In the genomic region with DNA sequence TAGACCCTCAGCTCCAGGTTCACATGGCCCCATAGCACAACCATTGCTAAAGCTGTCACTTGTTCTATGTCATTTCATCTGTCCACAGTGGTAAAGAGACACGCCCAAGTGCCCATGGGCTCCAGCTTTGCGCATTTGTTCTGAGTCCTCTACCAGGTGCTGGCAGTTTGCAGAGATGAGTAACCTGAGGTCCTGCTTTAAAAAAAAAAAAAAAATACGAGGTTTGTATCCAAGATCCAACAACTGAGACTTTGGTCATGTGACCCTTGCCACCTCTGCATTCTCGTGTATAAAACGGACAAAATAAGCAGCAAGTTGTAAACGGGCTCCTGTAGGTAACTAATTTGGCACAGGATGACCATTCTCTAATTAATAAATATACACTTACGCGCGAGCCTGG, we compare ENCODE assay signal across 8 mouse cellular contexts.
A peak's percentile ranks its signal among the peaks of the same experiment; 100 is the strongest.
DNase-seq lines count a peak whose midpoint lies in the region; ATAC-seq and TF ChIP-seq lines count a peak whose summit lies in the region.

No protein-coding gene starts in this region.

- ATAC-seq in kidney, embryonic 14.5 days (ENCODE audit: low FRiP score, low TSS enrichment) = no peak
- ATAC-seq in kidney, embryonic 16.5 days (ENCODE audit: low FRiP score, low TSS enrichment) = no peak
- no peak for ATAC-seq in midbrain, postnatal 0 days (ENCODE audit: low FRiP score)

- no peak for DNase-seq in kidney, postnatal 4 days
- no peak for DNase-seq in midbrain, postnatal 0 days (ENCODE audit: low spot score)
- DNase-seq in urinary bladder, postnatal 10 days (ENCODE audit: low spot score) = no peak
- no peak for DNase-seq in cerebellum, postnatal 4 days (ENCODE audit: low spot score in 2 of 2)
- no peak for DNase-seq in thymus, adult 18-20 months

- H3K9ac ChIP-seq in kidney, embryonic 14.5 days (ENCODE audit: low read depth, low read length) = peak overlapping the region; percentile 42; the same call in 1 of the 2 replicates
- H3K9ac ChIP-seq in kidney, embryonic 16.5 days (replicated peaks; ENCODE audit: low read length) = peak overlapping the region; percentile 23
- no peak overlapping the region for H3K9ac ChIP-seq in midbrain, postnatal 0 days (replicated peaks; ENCODE audit: low read length, poor library complexity, severe bottlenecking)

- H3K9me3 ChIP-seq in kidney, embryonic 14.5 days (ENCODE audit: control insufficient read depth, low read length) = no peaks in the 10 kb centered on the region
- H3K9me3 ChIP-seq in kidney, embryonic 16.5 days (ENCODE audit: low read length) = no peaks in the 10 kb centered on the region
- no peaks in the 10 kb centered on the region for H3K9me3 ChIP-seq in midbrain, postnatal 0 days (ENCODE audit: low read length)

- peak overlapping the region; percentile 25; the same call in 1 of the 2 replicates for H3K4me3 ChIP-seq in kidney, embryonic 14.5 days (ENCODE audit: low read length)
- peak overlapping the region; percentile 40; the same call in 1 of the 2 replicates for H3K4me3 ChIP-seq in bone marrow macrophage, adult 2 months (ENCODE audit: insufficient read depth, low read length)
- peak overlapping the region; percentile 24 for H3K4me3 ChIP-seq in kidney, embryonic 16.5 days (ENCODE audit: low read length)
- H3K4me3 ChIP-seq in midbrain, postnatal 0 days (ENCODE audit: low read depth, low read length) = peak overlapping the region; percentile 41

- H3K4me2 ChIP-seq in kidney, embryonic 14.5 days (replicated peaks; ENCODE audit: low read depth, low read length) = peak overlapping the region; percentile 61
- peak overlapping the region; percentile 45 for H3K4me2 ChIP-seq in kidney, embryonic 16.5 days (replicated peaks; ENCODE audit: low read depth, low read length)
- peak overlapping the region; percentile 71 for H3K4me2 ChIP-seq in midbrain, postnatal 0 days (ENCODE audit: low read depth, low read length, poor library complexity, severe bottlenecking)

- no peak for TF ChIP-seq CTCF in bone marrow macrophage, adult 2 months (IDR thresholded peaks at IDR 0.05; ENCODE audit: low read depth, low read length)
- TF ChIP-seq CTCF in midbrain, postnatal 0 days (IDR thresholded peaks at IDR 0.05) = no peak

- WGBS in kidney, embryonic 14.5 days = 26% methylated on average over 9 of the region's 9 CpGs
- WGBS in kidney, embryonic 16.5 days = 22% methylated on average over 9 of the region's 9 CpGs
- WGBS in midbrain, postnatal 0 days = 44% methylated on average over 9 of the region's 9 CpGs

- no peaks in the 10 kb centered on the region for H3K27me3 ChIP-seq in kidney, embryonic 14.5 days (ENCODE audit: control insufficient read depth, insufficient read depth, low read length)
- H3K27me3 ChIP-seq in kidney, embryonic 16.5 days (ENCODE audit: insufficient read depth, low read length) = no peaks in the 10 kb centered on the region
- H3K27me3 ChIP-seq in midbrain, postnatal 0 days (ENCODE audit: insufficient read depth, low read length) = 0 out of 2 replicates have a peak, but pooled peaks cover 10% of the 10 kb centered on the region

- H3K36me3 ChIP-seq in kidney, embryonic 14.5 days (ENCODE audit: control insufficient read depth, insufficient read depth, low read length) = no peaks in the 10 kb centered on the region
- no peaks in the 10 kb centered on the region for H3K36me3 ChIP-seq in kidney, embryonic 16.5 days (ENCODE audit: insufficient read depth, low read length)
- H3K36me3 ChIP-seq in midbrain, postnatal 0 days (ENCODE audit: insufficient read depth, low read length) = no peaks in the 10 kb centered on the region

- no peak for TF ChIP-seq POLR2A in bone marrow macrophage, adult 2 months (IDR thresholded peaks at IDR 0.05; ENCODE audit: borderline replicate concordance, low read depth, low read length)

- peak overlapping the region; percentile 76; the same call in 1 of the 2 replicates for H3K27ac ChIP-seq in kidney, embryonic 14.5 days (ENCODE audit: low read depth, low read length)
- H3K27ac ChIP-seq in bone marrow macrophage, adult 2 months (ENCODE audit: insufficient read depth, low read depth, low read length) = no peak overlapping the region
- H3K27ac ChIP-seq in kidney, embryonic 16.5 days (ENCODE audit: low read length) = peak overlapping the region; percentile 84
- H3K27ac ChIP-seq in midbrain, postnatal 0 days (ENCODE audit: low read depth, low read length) = no peak overlapping the region

- H3K4me1 ChIP-seq in kidney, embryonic 14.5 days (ENCODE audit: control insufficient read depth, insufficient read depth, low read length) = peaks cover 48% of the 10 kb centered on the region
- peaks cover 31% of the 10 kb centered on the region for H3K4me1 ChIP-seq in bone marrow macrophage, adult 2 months (ENCODE audit: control insufficient read depth, insufficient read depth, low read length)
- peaks cover 61% of the 10 kb centered on the region for H3K4me1 ChIP-seq in kidney, embryonic 16.5 days (ENCODE audit: insufficient read depth, low read length)
- H3K4me1 ChIP-seq in midbrain, postnatal 0 days (ENCODE audit: insufficient read depth, low read length) = peaks cover 3% of the 10 kb centered on the region; the same call in 1 of the 2 replicates

Comparison
In these comparisons a context has a peak if more than half of its experiments do, and no peak if none do; other contexts are left out.
1. H3K27ac ChIP-seq: peak in kidney, embryonic 14.5 days (single experiment) and kidney, embryonic 16.5 days (single experiment); none in bone marrow macrophage, adult 2 months (single experiment) and midbrain, postnatal 0 days (single experiment).
2. Peak in every context shown above with its lines, with median percentiles within 50 percentile points of each other: H3K4me2 ChIP-seq and H3K4me3 ChIP-seq.